Mouse (Mus musculus): ENCODE measurements around the gene Tmem202. TPM values are rescaled to one million over a fixed set of nuclear protein-coding genes. Genes with fewer than 3 reads are reported as not detected.

Tmem202 gene
- total and polyA plus RNA-seq, 3 experiments, result 0.20 to 0.64 TPM; not detected in 1

- peaks cover 10 to 43% of the 10 kb centered on the region in 2 experiments for H3K4me1 ChIP-seq (ENCODE audit: control insufficient read depth in 1 of 2, insufficient read depth in 2 of 2)
- H3K9me3 ChIP-seq (replicated peaks; ENCODE audit: low read length), result no peaks in the 10 kb centered on the region
- no peak overlapping the region for H3K4me3 ChIP-seq (replicated peaks in 1 of 3; ENCODE audit: low read depth in 2 of 3, low read length in 2 of 3, poor library complexity in 1 of 3)
- H3K36me3 ChIP-seq (replicated peaks in 1 of 2; ENCODE audit: control insufficient read depth in 1 of 2, insufficient read depth in 1 of 2, low read length in 1 of 2), result no peaks in the 10 kb centered on the region
- H3K27ac ChIP-seq (ENCODE audit: insufficient read depth, low read depth), result no peak overlapping the region
- H3K79me2 ChIP-seq (replicated peaks; ENCODE audit: control insufficient read depth, extremely low read depth, insufficient read depth, poor library complexity, severe bottlenecking), result no peaks in the 10 kb centered on the region
- H3K9ac ChIP-seq (ENCODE audit: insufficient read depth, low read depth), result no peak overlapping the region
- H3K4me2 ChIP-seq (ENCODE audit: insufficient read depth, low read depth, poor library complexity, severe bottlenecking), result no peak overlapping the region
- no peak for TF ChIP-seq NELFE (IDR thresholded peaks at IDR 0.05; ENCODE audit: low read depth, low read length)
- no peak for TF ChIP-seq CTCF (conservative IDR thresholded peaks at IDR 0.05 in 1 of 2, IDR thresholded peaks at IDR 0.05 in 1 of 2; ENCODE audit: low read depth in 2 of 2, low read length in 2 of 2)
- no peak for TF ChIP-seq CHD1 (IDR thresholded peaks at IDR 0.05; ENCODE audit: low read depth, low read length)
- TF ChIP-seq MEF2A (IDR thresholded peaks at IDR 0.05; ENCODE audit: borderline replicate concordance, low read depth, low read length), result no peak
- no peak for TF ChIP-seq SMC3 (IDR thresholded peaks at IDR 0.05; ENCODE audit: low read depth, low read length)
- TF ChIP-seq SIN3A (IDR thresholded peaks at IDR 0.05; ENCODE audit: low read length), result no peak
- no peak for TF ChIP-seq HCFC1 (IDR thresholded peaks at IDR 0.05; ENCODE audit: low read depth, low read length)
- no peak for TF ChIP-seq ZNF384 (IDR thresholded peaks at IDR 0.05; ENCODE audit: low read depth, low read length)
- peak; percentile 43; the same call in 1 of the 2 replicates for TF ChIP-seq JUN (IDR thresholded peaks at IDR 0.05; ENCODE audit: insufficient read depth, low read depth, low read length)
- TF ChIP-seq POLR2A (IDR thresholded peaks at IDR 0.05; ENCODE audit: low read depth, low read length), result no peak
- no peak for TF ChIP-seq NRF1 (IDR thresholded peaks at IDR 0.05; ENCODE audit: low read depth, low read length)
- no peak for TF ChIP-seq POLR2AphosphoS2 (IDR thresholded peaks at IDR 0.05; ENCODE audit: low read depth, low read length)
- TF ChIP-seq IRF4 (IDR thresholded peaks at IDR 0.05; ENCODE audit: low read depth, low read length), result peak; percentile 61; the same call in 1 of the 2 replicates
- TF ChIP-seq JUND (conservative IDR thresholded peaks at IDR 0.05; ENCODE audit: low read depth, low read length), result 0 out of 2 replicates have a peak, but pooled peaks have one; percentile 60
- TF ChIP-seq USF2 (conservative IDR thresholded peaks at IDR 0.05; ENCODE audit: low read depth, low read length), result no peak
- TF ChIP-seq UBTF (IDR thresholded peaks at IDR 0.05; ENCODE audit: low read depth, low read length), result no peak
- no peak for TF ChIP-seq EP300 (IDR thresholded peaks at IDR 0.05; ENCODE audit: low read length)
- no peak for TF ChIP-seq RAD21 (IDR thresholded peaks at IDR 0.05; ENCODE audit: low read depth, low read length)
- dilution Hi-C loops (cut with MboI; ENCODE audit: extremely low pct_ligation_motif_present, extremely low pct_unique_long_range_greater_than_20kb, low sequenced_read_pairs) (no loop called here), in situ Hi-C loops (cut with MboI; ENCODE audit: low pct_ligation_motif_present, low pct_unique_long_range_greater_than_20kb, low sequenced_read_pairs) (no loop called here)
- no peaks in the 10 kb centered on the region for H3K27me3 ChIP-seq (replicated peaks)
- no peak for DNase-seq (ENCODE audit: extremely low read depth)
These were observed 6.2 kb downstream of the Tmem202 start for GRCm38 (mm10) chr9:59533422-59533821.

GRCm38 (mm10) chr9:59531645-59532044 lies 8.0 kb downstream of the Tmem202 start:
- Histone ChIP-seq H3K9ac (ENCODE audit: insufficient read depth, low read depth) (no peak overlapping the region), H3K79me2 (replicated peaks; ENCODE audit: control insufficient read depth, extremely low read depth, insufficient read depth, poor library complexity, severe bottlenecking) (no peaks in the 10 kb centered on the region), H3K27ac (ENCODE audit: insufficient read depth, low read depth) (no peak overlapping the region), H3K27me3 (replicated peaks) (no peaks in the 10 kb centered on the region), H3K4me2 (ENCODE audit: insufficient read depth, low read depth, poor library complexity, severe bottlenecking) (no peak overlapping the region), H3K4me3 (replicated peaks in 1 of 3; ENCODE audit: low read depth in 2 of 3, low read length in 2 of 3, poor library complexity in 1 of 3) (no peak overlapping the region), H3K9me3 (replicated peaks; ENCODE audit: low read length) (no peaks in the 10 kb centered on the region), H3K4me1 (ENCODE audit: control insufficient read depth in 1 of 2, insufficient read depth in 2 of 2) (peaks cover 5 to 36% of the 10 kb centered on the region in 2 experiments; a peak in 3 of 4 replicates), H3K36me3 (replicated peaks in 1 of 2; ENCODE audit: control insufficient read depth in 1 of 2, insufficient read depth in 1 of 2, low read length in 1 of 2) (no peaks in the 10 kb centered on the region)
- no peak for DNase-seq (ENCODE audit: extremely low read depth)
- in situ Hi-C loops (cut with MboI; ENCODE audit: low pct_ligation_motif_present, low pct_unique_long_range_greater_than_20kb, low sequenced_read_pairs) (no loop called here), dilution Hi-C loops (cut with MboI; ENCODE audit: extremely low pct_ligation_motif_present, extremely low pct_unique_long_range_greater_than_20kb, low sequenced_read_pairs) (no loop called here)
- TF ChIP-seq POLR2AphosphoS2 (IDR thresholded peaks at IDR 0.05; ENCODE audit: low read depth, low read length) (no peak), USF1 (IDR thresholded peaks at IDR 0.05; ENCODE audit: low read depth, low read length) (no peak), SIN3A (IDR thresholded peaks at IDR 0.05; ENCODE audit: low read length) (no peak), MAFK (IDR thresholded peaks at IDR 0.05; ENCODE audit: insufficient replicate concordance, low read length) (no peak), MXI1 (IDR thresholded peaks at IDR 0.05; ENCODE audit: low read depth, low read length) (no peak), MAX (IDR thresholded peaks at IDR 0.05; ENCODE audit: low read length) (no peak)
